Mouse (Mus musculus): Measurements from ENCODE around the gene Rpl31. TPM values are rescaled to one million over a fixed set of nuclear protein-coding genes. Genes with fewer than 3 reads are reported as not detected.

Gene Rpl31
- polyA plus RNA-seq, 1 experiment from 2014 or later: 434 TPM

DNA sequence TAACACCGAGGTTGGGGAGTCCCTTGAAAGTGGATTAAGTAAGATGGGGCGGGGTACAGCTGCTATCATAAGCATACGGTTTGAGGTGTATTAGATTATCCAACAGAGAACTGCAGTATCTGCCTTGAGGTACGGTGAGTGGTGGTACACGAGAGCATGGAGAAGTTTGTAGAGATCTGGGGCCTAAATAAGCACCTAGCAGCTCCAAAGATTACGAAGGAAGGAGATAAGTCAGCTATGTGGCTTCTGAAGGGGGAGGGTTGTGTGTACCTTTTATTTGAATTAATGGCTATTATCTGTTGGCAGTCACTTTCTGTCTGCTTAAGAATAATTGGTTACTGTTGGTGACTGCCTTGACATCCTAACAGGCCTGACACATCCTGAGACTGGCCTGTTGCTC, 2.8 kb downstream of the Rpl31 start:
- ATAC-seq: no peak
- Histone ChIP-seq H3K4me3 (ENCODE audit: low read depth, low read length) (no peak overlapping the region), H3K9me3 (ENCODE audit: control insufficient read depth) (no peaks in the 10 kb centered on the region), H3K36me3 (ENCODE audit: control insufficient read depth, insufficient read depth) (peaks cover 50% of the 10 kb centered on the region), H3K27me3 (replicated peaks; ENCODE audit: control insufficient read depth, insufficient read depth, low read length) (no peaks in the 10 kb centered on the region), H3K9ac (ENCODE audit: low read depth, low read length) (no peak overlapping the region), H3K4me1 (replicated peaks; ENCODE audit: control insufficient read depth, insufficient read depth, low read length) (no peaks in the 10 kb centered on the region; the same call in 1 of the 2 replicates), H3K27ac (ENCODE audit: low read depth, low read length) (no peak overlapping the region), H3K4me2 (replicated peaks; ENCODE audit: low read depth) (no peak overlapping the region)
- no peak for TF ChIP-seq CTCF (IDR thresholded peaks at IDR 0.05; ENCODE audit: low read depth)
- WGBS: 63% methylated on average over 6 of the region's 6 CpGs

DNA sequence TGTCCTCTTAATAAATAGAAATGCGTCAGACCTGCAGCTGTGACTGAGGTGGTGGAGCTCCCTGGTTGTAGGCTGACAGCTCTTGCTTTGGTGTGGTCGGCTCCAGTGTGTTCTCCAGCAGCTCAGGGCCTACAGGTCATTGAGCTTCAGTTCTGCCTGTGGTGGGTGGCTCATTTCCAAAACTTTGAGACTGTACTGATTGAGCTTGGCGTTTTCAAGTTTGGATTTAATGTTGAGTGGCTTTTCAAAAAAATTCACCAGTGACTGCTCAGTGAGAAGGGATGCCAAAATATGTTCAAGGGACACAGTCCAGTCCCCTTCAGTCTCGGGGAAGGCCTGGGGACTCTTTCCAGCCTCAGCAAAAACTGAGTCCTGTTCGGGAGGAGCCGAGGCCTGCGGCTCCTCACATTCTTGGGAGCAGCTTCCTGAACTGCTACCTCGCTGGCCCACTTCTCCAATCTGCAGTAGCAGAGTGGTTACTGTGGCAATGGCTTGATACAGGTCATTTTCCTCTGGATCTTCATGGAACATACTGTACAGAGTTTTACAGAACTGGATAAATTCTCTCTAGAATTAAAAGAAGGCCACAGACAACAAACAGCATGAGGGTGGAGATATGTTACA, 4.7 kb downstream of the Rpl31 start:
- WGBS: 74% methylated on average over 8 of the region's 8 CpGs
- no peaks in the 10 kb centered on the region; the same call in 1 of the 2 replicates for H3K4me1 ChIP-seq (replicated peaks; ENCODE audit: control insufficient read depth, insufficient read depth, low read length)
- H3K27ac ChIP-seq (ENCODE audit: low read depth, low read length): 0 out of 2 replicates have a peak overlapping the region, but pooled peaks have one; percentile 7
- no peak overlapping the region for H3K9ac ChIP-seq (ENCODE audit: low read depth, low read length)
- no peak overlapping the region for H3K4me3 ChIP-seq (ENCODE audit: low read depth, low read length)
- TF ChIP-seq CTCF (IDR thresholded peaks at IDR 0.05; ENCODE audit: low read depth): no peak
- no peak for ATAC-seq
- H3K27me3 ChIP-seq (replicated peaks; ENCODE audit: control insufficient read depth, insufficient read depth, low read length): no peaks in the 10 kb centered on the region
- peaks cover 54% of the 10 kb centered on the region for H3K36me3 ChIP-seq (ENCODE audit: control insufficient read depth, insufficient read depth)
- H3K4me2 ChIP-seq (replicated peaks; ENCODE audit: low read depth): no peak overlapping the region
- H3K9me3 ChIP-seq (ENCODE audit: control insufficient read depth): no peaks in the 10 kb centered on the region

- no peak overlapping the region for H3K4me3 ChIP-seq (ENCODE audit: low read depth, low read length)
- TF ChIP-seq CTCF (IDR thresholded peaks at IDR 0.05; ENCODE audit: low read depth): no peak
- ATAC-seq: no peak
- no peak overlapping the region for H3K4me2 ChIP-seq (replicated peaks; ENCODE audit: low read depth)
- no peaks in the 10 kb centered on the region for H3K27me3 ChIP-seq (replicated peaks; ENCODE audit: control insufficient read depth, insufficient read depth, low read length)
- no peaks in the 10 kb centered on the region for H3K9me3 ChIP-seq (ENCODE audit: control insufficient read depth)
- peaks cover 58% of the 10 kb centered on the region for H3K36me3 ChIP-seq (ENCODE audit: control insufficient read depth, insufficient read depth)
- H3K27ac ChIP-seq (ENCODE audit: low read depth, low read length): no peak overlapping the region
- no peak overlapping the region for H3K9ac ChIP-seq (ENCODE audit: low read depth, low read length)
- H3K4me1 ChIP-seq (replicated peaks; ENCODE audit: control insufficient read depth, insufficient read depth, low read length): no peaks in the 10 kb centered on the region; the same call in 1 of the 2 replicates
- 81% methylated on average over 4 of the region's 4 CpGs for WGBS
These were observed 5.7 kb downstream of the Rpl31 start for GRCm38 (mm10) chr1:39373378-39373777.

DNA sequence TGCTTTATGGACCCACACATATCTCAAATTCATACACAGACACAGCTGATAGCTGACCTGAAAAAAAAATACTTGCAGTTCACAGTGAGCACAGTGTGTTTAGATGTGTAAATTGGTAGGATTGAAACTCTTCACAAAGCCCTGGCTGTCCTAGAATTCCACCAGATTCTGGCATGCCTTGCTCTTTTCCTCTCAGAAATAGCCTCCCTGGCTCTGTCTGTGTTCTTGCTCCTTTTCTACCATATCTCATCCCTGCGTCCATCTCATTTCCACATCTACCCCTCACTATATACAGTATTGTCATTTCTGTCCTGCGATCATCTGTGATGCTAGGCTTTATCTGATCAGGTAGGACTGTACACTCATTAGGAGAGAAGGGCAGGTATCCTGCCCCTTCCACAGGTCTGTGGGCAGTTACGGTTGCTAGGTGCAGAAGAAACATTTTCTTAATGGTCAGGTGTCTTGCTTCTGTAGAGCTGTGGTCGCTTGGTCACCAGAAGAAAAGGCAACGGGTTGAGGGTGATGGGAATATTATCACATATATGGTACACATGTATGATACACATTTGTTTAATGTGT, 6.7 kb downstream of the Rpl31 start:
- Histone ChIP-seq H3K4me3 (ENCODE audit: low read depth, low read length) (no peak overlapping the region), H3K27ac (ENCODE audit: low read depth, low read length) (no peak overlapping the region), H3K9me3 (ENCODE audit: control insufficient read depth) (no peaks in the 10 kb centered on the region), H3K27me3 (replicated peaks; ENCODE audit: control insufficient read depth, insufficient read depth, low read length) (no peaks in the 10 kb centered on the region), H3K36me3 (ENCODE audit: control insufficient read depth, insufficient read depth) (peaks cover 58% of the 10 kb centered on the region), H3K4me1 (replicated peaks; ENCODE audit: control insufficient read depth, insufficient read depth, low read length) (no peaks in the 10 kb centered on the region; the same call in 1 of the 2 replicates), H3K9ac (ENCODE audit: low read depth, low read length) (no peak overlapping the region), H3K4me2 (replicated peaks; ENCODE audit: low read depth) (no peak overlapping the region)
- WGBS: 84% methylated on average over 5 of the region's 5 CpGs
- ATAC-seq: no peak
- no peak for TF ChIP-seq CTCF (IDR thresholded peaks at IDR 0.05; ENCODE audit: low read depth)

DNA sequence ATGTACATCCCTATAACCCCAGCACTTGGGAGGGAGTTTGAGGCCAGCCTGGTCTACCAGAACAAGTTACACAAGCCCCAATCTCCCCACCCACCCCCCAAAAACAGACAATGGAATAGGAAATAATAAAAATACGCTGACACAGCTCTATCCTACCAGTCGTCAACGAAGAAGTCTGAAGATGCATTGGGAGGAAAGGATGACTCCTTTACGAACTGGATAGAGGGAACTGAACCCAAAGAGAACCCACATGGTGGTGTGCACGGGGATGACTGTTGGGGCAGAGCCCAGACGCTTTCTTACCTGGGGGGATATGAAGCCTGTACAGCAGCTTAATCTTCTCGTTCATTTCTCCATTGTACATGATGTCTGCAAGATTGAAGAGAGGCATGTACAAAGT, 8.5 kb downstream of the Rpl31 start:
- no peak for TF ChIP-seq CTCF (IDR thresholded peaks at IDR 0.05; ENCODE audit: low read depth)
- Histone ChIP-seq H3K4me2 (replicated peaks; ENCODE audit: low read depth) (no peak overlapping the region), H3K9me3 (ENCODE audit: control insufficient read depth) (no peaks in the 10 kb centered on the region), H3K4me1 (replicated peaks; ENCODE audit: control insufficient read depth, insufficient read depth, low read length) (no peaks in the 10 kb centered on the region), H3K4me3 (ENCODE audit: low read depth, low read length) (no peak overlapping the region), H3K9ac (ENCODE audit: low read depth, low read length) (no peak overlapping the region), H3K27me3 (replicated peaks; ENCODE audit: control insufficient read depth, insufficient read depth, low read length) (no peaks in the 10 kb centered on the region), H3K27ac (ENCODE audit: low read depth, low read length) (no peak overlapping the region), H3K36me3 (ENCODE audit: control insufficient read depth, insufficient read depth) (peaks cover 46% of the 10 kb centered on the region)
- no peak for ATAC-seq
- 79% methylated on average over 7 of the region's 7 CpGs for WGBS

DNA sequence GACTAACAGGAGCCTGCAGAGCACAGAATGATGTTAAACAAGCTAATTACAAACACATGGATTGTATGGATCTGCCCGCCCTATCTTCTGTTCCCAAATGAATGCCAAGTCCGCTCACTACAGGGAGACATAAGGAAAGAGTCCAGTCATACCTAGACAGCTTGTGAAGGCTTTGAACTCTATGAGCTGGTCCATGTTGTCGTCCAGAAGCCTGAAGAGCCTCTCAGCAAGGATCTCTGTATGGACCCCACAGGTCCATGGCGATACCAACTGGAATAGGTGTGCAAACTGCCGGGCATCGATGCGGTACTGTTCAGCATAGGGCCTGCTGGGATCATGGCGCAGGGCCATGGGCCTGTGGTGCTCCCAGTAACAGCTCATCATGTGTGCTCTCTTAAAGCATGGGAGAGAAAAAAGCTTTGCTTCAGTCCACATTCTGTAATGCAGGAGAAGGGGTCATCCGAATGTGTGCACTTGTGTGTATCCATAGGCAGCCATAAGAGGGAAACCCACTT, 9.1 kb downstream of the Rpl31 start:
- H3K4me2 ChIP-seq (replicated peaks; ENCODE audit: low read depth): no peak overlapping the region
- H3K4me1 ChIP-seq (replicated peaks; ENCODE audit: control insufficient read depth, insufficient read depth, low read length): no peaks in the 10 kb centered on the region
- 95% methylated on average over 9 of the region's 9 CpGs for WGBS
- no peak overlapping the region for H3K27ac ChIP-seq (ENCODE audit: low read depth, low read length)
- no peaks in the 10 kb centered on the region for H3K9me3 ChIP-seq (ENCODE audit: control insufficient read depth)
- ATAC-seq: no peak
- peaks cover 43% of the 10 kb centered on the region for H3K36me3 ChIP-seq (ENCODE audit: control insufficient read depth, insufficient read depth)
- no peak overlapping the region for H3K4me3 ChIP-seq (ENCODE audit: low read depth, low read length)
- H3K27me3 ChIP-seq (replicated peaks; ENCODE audit: control insufficient read depth, insufficient read depth, low read length): no peaks in the 10 kb centered on the region
- no peak overlapping the region for H3K9ac ChIP-seq (ENCODE audit: low read depth, low read length)
- TF ChIP-seq CTCF (IDR thresholded peaks at IDR 0.05; ENCODE audit: low read depth): no peak
